Mouse (Mus musculus): Measurements from ENCODE around the gene Rab5c.

Gene Rab5c

DNA sequence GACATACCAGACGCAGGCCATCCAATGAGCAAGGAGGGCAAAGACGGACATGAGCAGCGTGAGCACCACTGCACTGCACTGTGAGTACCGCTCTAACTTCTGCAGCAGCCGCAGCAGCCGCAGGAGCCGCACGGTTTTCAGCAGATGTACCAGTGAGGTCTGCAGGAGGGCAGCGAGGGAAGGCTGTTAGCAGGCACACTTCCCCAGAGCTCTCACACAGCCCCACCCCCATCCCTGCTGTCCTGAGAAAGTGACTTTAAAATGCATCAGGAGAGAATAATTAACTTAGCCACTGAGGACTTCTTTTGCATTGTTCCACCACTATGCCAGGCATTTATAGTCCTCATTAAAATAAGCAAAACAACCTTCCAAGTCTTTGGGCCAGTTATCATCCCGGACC is 14.3 kb upstream of the Rab5c start:
- no peak for DNase-seq

DNA sequence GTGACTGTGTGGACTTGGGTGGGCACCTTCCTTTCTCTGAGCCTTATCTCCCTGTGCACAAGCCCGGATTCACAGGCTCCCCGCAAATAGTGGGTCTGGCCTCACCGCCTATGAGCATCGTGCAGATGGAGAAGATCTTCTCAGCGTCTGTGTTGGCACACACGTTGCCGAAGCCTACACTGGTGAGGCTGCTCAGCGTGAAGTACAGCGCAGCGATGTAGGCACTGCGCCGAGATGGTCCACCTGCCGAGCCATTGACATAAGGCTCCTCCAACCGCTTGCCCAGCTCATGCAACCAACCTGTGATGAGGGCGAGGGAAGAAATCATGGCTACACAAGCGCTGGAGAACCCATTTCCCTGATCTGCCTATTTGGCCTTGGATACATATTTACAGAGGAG is 12.1 kb upstream of the Rab5c start:
- no peak for DNase-seq

DNA sequence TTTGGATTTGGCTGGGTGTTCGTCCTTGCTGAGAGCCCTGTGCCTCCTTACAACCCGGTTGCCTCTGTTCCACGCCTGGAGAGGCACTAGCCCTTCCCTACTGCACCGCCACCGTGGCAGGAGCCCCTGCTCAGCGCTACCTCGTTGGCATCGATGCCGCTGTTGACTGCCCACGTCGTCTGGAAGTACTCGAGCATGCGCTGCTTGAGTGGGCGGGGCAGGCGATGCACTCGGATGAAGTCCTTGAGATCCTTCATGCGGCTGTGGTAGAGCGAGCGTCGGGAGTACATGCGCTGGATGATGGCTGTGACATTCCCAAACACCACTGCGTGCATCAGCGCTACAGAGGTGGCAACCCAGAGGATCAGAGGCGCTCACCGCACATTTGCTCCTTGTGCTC is 11.5 kb upstream of the Rab5c start:
- DNase-seq: no peak

DNA sequence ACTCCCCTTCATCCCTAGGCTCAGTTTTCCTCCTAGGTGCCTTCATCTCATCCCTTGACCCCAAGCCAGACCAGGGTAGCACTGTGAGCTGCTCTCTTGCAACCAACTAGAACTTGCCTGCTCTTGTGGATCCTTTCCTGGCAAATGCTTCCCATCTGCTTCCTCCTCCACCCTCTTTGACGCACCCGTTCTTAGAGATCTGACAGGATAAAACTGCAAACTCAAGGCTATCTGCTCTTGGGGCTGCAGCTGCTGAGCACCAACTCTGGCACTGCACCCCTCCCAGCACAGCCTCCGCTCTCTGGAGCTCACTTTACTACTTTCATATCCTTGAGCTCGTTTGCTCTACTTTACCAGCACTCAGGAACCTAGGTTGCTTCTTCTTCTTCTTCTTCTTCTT is 10.6 kb upstream of the Rab5c start:
- no peak for DNase-seq

DNA sequence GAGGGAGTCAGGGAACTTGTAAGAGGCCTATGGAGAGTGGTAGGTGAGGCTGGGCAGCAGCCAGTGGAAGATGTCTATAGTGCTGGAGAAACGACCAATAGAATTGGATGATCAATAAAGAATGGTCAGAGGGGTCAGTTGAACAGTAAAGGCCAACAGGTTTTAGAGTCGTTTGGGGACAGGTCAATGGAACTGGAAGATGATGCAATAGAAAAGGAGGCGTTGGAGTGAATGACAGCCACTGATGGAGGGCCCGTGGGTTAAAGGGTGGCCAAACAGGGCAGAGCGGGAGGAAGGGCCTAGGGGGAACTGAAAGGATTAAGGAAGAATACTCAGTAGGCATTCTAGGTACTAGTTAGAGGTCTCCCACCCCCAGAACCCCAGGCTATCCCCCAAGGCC is 9.1 kb upstream of the Rab5c start:
- no peak for DNase-seq

DNA sequence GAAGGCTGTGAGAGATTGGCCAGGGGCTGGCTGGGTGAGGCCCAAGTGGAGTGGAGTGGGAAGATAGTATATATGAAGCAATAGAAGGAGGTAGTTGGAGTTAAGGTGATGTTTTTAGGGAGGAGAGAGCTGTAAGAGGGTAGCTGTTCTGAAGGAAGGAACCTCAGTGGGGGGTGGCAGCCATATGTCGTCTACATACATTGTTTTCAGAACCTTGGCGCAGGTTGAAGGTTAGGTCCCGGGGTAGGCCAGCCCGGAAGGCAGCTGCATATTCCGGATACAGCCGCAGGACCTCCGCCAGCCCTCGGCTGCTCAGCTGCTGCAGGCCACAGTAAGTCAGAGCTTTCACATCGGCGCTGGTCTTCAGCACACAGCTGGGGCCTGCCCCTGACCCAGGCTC is 8.5 kb upstream of the Rab5c start:
- no peak for DNase-seq

DNA sequence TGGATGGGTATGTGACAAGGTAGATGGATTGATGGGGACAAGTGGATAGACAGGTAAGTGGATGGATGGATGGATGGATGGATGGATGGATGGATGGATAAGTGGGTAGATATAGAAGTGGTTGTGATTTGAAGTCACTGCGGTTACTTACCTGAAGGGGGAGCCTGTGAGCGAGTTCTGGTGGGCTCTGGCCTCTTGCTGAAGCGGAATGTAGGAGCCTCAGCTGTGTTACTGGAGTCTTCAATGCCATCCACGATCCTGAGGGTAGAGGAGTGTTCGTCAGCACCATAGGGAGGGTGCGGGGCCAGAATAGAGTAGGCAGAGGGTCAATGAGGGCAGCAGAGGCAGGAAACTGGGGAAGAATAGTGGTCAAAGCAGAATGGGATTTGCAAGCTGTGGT is 7.1 kb upstream of the Rab5c start:
- DNase-seq: no peak

DNA sequence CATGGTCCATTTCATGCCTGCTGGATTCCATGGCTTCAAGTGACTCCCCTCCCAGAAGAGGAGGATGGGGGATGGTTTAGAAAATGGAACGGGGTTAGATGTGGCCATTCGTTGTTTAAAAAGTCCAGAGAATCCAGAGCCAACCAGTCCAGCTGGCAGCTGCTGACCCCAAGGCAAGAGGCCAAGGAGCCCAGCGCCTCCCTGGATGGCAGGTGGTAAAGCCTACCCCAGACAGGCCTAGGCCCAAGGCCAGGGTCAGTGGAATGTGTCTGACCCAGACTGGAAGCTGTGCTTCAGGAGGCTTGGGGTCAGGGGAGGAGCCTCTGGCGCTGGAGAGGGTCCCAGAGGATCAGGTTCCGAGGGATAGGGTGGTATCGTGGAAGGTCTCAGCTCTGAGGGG is 3.3 kb upstream of the Rab5c start:
- no peak for DNase-seq

DNA sequence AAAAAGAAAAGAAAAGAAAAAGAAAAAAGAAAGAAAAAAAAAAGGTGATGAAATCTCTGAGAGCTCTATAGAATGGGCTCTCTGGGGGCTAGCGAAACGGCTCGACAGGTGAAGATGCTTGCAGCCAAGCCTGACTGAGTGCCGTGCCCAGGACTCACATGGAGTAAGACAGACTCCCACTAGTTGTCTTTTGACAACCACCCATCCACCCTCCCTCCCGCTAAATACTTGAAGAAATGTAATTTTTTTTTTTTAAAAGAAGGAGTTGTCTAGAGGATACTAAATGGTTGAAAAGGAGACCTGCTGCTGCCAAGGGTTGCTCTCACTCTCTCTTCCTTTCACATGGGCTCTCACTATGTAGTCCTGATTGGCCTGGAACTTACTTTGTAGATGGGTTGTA is 734 bp upstream of the Rab5c start:
- no peak for DNase-seq

DNA sequence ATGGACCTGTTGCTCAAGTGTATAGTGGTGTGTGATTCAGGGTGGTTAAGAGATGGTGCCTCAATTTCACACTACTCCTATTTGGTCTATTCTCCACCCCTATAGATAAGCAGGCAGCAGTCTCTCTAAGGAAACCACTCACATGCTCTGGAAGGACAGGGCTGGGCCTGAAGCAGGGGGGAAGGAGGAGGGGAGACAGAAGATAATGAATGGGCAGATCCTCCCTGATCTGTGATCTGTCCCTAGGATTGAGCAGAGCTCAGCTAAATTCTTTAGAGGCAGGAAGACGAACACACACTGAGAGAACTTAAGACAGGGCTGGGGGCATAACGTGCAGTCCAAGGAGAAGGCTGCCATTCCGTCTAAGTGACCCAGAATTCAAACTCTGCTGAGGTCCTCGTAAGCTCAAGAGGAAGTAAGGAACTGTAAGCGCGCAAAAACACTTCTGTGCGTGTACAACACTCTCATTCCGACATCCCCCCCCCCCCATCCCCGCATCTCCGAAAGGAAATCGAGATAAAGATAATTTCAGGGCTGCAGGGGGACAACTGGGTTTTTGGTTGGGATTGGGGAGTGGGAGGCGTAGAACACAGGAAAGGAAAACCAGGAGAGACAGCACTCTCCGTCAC is 796 bp downstream of the Rab5c start:
- no peak for DNase-seq

DNA sequence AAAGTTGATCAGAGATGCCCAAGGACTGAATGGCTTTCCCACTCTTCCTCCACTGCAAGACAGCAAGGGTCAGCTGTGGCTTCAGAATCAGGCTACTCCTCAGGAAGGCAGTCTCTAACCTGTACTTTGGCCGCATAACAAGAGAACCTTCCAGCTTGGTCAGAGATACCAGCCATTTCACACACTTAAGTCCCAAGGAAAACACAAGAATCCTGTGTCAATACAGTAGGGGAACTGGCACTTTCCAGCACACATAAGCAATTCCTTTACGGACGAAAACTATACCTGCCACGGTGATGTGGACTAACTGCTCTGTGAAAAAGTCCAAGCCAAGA is 1.3 kb downstream of the Rab5c start:
- DNase-seq: no peak

DNA sequence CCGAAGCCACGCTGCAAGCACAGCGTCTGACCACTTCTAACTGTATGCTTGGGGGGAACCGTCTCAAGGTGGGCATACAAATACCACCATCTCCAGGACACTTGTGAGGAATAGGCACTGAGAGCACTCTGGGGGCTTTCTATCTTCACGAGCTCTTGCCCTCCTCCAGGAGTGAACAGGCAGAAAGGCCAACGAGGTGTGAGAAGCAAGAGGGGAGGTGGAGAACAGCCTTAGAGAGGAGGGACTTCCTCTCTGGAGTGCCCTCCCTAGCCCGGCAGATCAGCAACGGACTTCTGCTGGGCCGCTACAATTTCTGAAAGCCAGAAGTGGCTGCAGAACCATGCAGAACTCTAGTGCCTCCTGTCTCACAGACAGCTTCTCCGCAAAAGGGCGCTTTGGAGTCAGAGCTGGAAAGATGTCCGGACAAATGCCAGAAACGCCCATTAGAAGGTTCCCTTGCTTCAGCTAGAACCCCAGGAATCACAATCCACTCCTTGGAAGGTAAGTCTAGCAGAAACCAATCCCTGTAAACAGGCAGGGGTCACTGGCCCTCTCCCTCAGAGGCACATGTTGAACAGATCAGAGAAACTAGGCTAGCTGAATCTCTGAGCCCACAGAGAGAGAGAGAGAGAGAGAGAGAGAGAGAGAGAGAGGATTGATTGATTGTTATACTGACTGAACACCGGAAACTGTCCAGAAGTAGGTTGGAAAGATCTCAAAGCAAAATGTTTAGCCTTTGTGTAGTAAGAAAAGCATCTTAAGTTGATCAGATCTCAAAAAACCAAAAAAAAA is 1.9 kb downstream of the Rab5c start:
- no peak for DNase-seq

DNA sequence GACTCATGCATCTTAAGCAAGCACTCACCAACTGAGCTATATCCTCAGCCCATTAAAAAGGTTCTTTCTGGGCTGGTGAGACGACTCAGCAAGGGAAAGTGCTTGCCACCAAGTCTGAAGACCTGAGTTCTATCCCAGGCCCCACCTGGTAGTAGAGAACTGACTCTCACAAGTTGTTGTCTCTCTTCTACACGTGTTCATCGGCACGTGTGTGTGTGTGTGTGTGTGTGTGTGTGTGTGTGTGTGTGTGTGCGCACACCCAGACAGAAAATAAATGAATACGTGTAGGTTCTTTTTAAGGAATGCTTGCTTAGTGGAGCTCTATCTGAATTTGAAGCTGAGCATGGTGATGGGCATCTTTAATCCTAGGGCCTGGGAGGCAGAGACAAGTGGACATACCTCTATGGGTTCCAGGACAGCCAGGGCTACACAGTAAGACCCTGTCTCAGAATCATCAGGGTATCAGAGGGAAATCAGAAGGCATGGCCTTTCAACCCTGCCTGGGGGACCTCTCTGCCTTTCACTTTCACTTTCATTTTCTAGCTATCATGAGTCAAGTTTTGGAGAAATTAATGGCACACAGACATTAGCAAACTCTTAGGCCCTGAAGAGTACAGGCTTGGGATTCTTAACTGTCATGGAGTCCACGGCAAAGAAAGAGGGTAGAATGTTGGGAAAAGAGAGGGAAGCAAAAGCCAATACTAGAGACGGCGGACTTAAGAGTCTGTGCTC is 2.7 kb downstream of the Rab5c start:
- DNase-seq: no peak

DNA sequence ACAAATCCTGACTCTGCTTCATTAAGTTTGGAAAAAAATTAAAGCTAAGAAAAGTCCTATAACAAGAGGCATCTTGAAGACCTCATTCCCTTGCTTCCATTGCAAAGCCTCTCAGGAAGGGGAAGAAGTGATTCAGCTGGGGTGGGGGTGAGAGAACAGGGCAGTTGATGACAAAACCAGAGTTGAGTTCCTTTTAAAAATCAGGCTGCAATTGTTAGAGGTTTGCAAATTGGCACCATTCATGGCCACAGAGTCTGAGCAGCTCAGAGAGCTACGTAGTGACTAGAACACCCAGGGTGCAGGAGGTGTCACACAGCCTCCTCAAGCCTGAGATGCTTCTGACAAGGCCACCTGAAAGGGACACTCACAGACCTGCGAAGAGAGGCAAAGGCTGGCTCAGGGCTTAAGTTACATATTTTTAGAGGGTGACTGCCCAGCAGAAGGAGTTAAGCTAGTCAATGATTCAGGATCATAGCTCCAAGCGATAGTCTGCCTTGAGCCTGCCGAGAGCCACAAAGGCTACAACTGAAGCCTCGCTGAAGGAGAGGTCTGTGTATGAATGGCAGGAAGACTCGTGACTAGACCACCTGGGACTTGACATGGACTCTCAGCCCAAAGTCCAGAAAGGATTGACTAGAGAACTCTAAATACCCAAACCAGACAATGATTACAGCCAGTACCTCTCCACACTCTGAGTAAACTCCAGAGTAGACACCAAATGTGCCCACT is 7.4 kb downstream of the Rab5c start:
- DNase-seq: no peak

DNA sequence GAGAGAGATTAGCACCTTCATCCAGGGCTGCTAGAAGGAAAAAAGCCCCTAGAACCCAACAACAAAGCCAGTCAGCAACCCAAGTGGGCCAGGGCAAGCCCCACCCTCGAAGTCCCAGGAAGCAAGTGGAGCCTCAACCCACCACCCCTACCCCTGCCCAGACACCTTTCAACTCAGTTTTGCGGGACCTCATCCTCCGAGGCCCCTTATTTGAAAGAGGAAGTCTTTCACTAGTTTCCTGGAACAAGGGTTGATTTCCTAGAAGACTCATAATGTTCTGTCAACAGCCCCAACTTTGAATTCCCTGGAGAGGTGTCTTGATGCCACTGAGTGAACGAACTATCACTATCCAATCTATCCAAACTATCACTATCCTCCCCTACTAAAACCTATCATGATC is 8.0 kb downstream of the Rab5c start:
- DNase-seq: no peak

DNA sequence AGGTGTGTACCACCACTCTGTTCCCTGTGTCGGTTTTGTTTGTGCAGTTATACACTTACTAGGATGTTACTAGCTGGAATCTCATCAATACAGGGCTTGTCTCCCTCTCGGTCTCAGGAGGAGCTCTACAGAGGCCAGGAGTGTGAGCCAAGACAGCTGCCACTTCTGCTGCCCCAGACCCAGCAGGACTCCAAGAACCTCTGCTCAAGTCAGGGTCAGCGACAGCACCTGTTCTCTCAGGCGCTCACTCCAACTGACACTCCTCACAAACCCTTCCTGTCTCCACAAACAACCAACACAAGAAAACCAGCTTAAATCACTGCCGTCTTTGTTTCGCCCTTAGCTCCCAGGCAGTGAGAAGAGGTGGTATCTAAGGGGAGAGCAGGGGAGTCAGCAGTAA is 9.4 kb downstream of the Rab5c start:
- DNase-seq: no peak

DNA sequence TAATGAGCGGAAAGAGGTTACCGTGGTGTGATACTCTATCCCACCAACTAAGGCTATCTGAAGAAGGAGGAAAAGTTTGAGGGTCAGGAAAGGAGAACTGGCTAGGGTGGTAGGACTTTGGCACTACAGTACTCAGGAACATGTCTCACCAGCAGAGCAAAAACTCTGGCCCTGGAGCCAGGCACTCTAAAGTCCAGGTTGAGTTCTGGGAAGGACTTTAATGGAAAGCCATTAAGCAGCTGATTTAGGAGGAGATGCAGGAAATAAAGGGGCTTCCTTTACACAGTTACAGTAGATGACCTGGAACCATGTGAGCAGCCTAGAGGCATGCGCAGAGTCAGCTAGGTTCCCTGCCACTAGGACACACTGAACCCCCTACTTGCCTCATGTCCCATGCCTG is 10.8 kb downstream of the Rab5c start:
- DNase-seq: no peak

DNA sequence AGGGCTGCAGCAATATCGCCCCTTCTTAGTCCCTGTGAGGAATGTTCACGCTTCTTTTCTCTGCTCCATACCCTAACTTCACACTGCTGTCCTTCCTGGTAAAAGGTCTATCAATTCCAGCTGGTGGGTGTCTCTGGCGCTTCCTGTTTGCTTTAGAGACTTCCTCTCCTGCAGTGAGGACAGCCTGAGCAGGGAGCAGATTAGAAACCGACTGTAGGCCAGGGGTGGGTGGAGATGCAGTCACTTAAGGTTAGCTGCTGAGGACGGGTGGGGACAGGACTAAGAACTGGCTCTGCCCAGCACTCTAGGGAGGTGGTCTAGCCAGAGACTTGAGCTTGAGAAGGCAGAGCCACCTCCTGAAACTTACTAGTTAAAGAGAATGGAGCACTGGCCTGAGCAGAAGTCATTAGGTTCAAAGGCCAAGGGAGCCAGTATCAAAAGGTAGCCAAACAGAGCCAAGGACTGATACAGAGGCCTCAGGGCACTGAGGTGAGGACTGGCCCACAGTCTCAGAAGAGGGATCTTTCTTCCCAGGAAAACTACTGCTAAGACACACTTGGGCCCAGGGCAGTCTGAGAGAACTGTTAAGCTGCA is 13.0 kb downstream of the Rab5c start:
- DNase-seq: peak; percentile 52 to 78

DNA sequence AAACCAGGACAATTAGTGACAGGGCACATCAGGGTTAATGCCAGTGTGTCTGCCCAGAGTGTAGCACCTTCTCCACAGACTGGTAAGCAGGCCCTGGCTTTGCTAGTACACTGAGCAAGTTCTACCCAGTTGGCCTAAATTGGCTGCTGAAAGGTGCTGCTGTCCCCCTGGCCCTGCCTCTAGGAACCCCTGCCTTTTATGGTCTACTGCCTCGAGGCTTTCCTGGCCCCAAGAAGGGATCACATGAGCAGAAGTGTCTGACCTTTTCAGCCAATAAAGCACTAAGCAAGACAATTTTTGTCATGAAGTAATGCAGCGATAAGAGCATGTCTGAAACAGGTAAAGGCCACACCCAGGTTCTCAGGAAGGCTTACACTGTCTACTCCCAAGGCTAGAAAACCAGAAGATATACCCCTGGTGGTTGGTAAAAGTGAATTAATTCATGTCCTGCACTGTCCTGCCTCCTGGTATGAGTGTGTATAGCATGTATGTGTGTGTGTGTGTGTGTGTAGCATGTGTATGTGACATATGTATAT is 15.5 kb downstream of the Rab5c start:
- no peak for DNase-seq

DNA sequence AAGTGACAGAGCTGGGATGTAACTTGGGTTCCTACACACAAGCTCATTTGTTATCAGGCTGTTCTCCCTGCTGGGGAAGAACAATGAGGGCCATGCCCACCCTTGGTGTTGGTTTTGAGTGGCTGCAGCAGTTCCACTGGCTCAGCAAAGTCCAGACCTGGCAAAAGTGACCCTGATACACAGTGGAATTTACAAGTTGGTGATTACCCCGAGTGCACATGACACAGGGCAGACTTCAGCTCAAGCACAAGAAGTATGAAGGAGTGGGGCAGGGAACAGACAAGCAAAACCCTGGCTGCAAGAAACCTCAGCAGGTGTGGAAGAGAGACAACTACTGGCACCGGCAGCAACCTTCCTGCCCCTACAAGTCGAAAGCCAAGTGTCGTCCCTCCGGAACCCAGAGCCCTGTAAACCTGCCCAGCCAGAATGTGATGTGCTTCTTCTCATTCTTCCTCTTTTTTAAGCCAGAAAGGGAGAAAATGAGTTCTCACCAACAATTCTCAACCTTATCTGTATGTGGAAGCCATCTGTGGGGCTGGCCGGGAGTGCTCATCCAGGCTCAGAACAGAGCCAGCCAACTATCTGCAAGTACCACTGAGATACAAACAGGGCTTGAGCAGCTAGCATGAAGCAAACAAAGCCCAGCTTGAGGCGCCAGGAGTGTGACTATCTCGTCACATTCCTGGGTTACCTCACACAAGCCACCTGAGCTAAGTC is 16.1 kb downstream of the Rab5c start:
- DNase-seq: no peak

DNA sequence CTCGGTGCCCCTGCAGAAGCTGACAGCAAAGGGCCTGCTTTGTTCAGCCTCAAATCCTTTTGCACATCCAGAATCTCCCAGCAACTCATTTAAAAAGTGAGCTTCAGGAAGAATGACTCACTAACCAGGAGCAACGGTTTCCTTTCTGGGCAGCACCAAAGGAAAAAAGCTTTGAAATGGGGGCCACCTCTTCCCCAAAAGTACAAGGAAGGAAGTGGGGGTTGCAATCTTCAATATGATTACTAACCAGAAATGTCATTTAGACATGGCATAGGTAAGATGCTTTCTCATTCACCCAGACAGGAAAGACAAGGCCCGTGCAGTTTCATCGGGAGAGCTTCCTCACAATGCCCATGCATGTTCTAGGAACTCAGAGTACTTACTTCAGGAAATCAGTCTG is 16.8 kb downstream of the Rab5c start:
- DNase-seq: no peak

DNA sequence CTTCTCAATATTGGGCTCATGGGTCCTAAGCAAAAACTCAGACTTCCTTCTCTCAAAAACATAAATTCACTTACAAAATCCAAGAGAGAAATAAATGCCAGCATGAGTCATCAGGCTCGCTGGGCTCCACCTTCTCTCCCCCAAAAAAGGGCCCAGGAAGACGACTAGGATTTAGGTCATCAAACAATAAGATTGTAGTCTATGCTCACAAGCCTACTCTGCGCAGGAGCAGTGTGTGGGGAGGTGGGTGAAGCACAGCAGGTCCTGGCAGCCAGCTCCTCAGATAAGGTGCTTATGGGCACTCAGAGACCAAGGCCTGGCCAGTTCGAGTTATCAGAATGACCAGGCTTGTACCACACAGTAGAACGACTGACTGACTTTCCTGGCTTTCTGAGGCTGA is 17.7 kb downstream of the Rab5c start:
- DNase-seq: no peak

Measured in lung, adult 18-20 months (tissue).